Mouse (Mus musculus) kidney, postnatal 4 days (tissue): ENCODE measurements around the gene Nap1l4.
"Not testable (repeated sequence)": the region's sequence is repeated elsewhere in the genome, so short reads cannot be mapped to it uniquely, and the experiment has no call there.

Experiments
- DNase-seq, 2 experiments: peaks; one replicate each; pipeline ENCODE4 v3.0.0; 2021; ENCODE audit warnings: mixed read lengths in 2 of 2

Nap1l4 gene

DNA sequence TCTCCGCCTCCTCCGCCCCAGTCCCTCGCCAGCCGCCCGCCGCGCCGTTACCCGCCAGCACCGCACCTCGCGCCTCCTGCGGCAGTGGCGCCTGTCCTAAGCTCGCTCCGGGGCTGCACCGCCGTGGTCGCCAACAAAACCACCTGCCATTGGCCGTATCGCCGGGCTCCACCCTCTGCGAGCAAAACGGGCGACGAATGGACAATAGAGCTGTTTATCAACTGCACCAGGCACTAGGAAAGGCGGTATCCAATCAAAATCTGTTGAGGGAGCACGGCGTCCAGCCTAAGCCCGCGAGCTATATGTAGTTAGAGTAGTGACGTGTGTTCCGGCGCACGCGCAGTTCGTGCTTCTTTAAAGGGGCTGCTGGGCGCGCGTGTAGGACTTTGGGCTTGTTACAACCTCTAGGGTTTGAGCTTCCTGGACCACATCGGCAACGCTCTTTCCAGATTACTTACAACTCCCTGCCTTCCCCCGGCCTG is at the start of gene Nap1l4:
Gene Nap1l4 (minus strand): TSS at position 131 of the 482 bp plus-strand sequence.
- DNase-seq = peak; percentile 95 to 98

GRCm38 (mm10) chr7:143594865-143595264 is 46.0 kb upstream of the Nap1l4 start:
- DNase-seq = peak; percentile 43 to 61

- DNase-seq = no peak
These were observed 43.3 kb upstream of the Nap1l4 start for GRCm38 (mm10) chr7:143592255-143592654.

GRCm38 (mm10) chr7:143588006-143588405 is 39.1 kb upstream of the Nap1l4 start:
- no peak for DNase-seq

DNA sequence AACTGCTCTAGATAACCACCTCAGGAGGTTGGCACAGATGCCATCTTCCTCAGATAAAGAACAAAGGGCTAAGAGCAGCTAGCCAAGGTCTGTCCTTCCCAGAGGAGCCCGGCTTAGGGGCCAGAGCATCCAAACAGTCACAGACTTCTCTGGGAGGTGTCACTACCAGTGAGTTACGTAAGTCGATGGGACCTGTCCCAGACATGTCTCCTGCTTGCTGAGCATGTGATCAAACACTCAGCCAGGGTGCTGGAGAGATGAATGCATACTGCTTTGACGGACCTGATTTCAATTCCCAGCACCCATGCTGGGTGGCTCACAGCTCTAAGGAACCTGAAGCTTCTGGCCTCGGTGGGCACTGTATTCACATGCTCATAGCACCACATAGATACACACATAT is 38.7 kb upstream of the Nap1l4 start:
- DNase-seq = no peak

DNA sequence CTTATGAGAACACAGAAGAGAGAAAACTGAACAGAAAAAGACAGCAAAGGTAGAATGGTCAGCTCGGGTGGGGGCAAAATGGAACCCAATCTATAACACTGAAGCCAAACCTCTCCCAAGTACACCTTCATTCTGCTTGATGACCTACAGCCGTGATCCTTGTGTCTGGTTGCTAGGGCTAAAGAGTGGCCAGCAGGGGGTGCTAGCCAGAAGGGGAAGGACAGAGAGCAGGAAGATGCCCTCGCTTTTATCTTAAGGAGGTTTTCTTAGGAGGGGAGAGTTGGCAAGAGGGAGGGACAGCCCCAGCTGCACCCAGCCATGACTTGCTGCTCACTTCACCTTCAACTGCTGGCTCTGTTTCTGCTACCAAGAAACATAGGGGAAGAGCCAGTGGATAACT is 35.0 kb upstream of the Nap1l4 start:
- peak; percentile 87 for DNase-seq

DNA sequence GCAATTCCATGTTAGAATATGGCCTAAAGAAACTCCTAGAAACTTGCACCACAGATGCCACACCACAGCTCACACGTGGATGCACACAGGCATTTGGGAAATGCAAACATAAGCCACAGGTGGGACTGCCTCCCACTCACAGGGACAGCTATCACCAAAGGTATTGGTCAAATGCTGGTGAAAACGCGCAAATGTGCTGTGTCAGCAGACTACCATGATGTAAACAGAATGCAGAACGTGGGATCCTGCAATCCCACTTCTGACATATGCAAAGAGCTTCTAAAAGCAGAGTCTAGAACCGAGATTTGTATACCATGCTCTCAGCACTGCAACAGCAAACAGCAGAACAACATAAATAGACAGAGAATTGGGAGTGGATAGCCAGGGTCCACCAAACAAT is 34.1 kb upstream of the Nap1l4 start:
- no peak for DNase-seq

DNA sequence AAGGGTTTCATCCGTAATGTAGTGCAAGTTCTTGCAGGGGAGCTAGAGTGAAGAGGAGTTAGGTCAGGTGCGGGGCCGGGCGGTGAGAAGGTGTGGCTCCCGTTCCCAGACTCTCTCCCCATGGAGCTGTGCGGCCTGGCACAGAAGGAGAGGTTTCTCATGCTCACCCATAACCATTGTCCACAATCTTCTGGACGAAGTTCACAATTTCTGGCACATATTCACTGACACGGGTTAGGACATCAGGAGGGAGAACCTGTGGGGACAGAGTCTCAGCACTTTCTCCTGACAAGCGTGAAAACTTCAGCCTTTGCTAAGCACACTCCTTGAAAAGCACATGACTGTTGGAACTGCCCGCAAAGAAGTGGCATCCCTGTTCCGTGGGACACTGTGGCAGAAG is 26.8 kb upstream of the Nap1l4 start:
- DNase-seq = no peak

DNA sequence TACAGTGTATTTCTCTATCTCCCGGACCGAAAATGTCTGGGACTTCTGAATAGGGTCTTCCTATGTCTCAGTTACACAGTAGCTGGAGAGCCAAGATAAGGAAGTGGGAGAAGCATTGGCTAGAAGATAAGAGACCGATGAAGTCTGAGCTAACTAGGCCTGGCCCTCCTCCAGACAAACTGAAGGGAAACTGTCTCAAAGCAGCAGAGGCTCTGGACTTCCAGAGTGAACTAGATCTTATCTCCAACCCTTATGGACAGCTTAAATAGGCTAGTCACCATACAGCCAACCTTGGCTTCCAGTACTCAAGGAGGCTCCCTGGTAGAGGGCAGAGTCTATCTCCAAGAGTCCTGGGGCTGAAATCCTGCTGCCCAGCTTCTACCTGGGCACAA is 16.7 kb upstream of the Nap1l4 start:
- DNase-seq = no peak

- DNase-seq = no peak
These were observed 16.2 kb upstream of the Nap1l4 start for GRCm38 (mm10) chr7:143565015-143565647.

GRCm38 (mm10) chr7:143563787-143564186 is 14.9 kb upstream of the Nap1l4 start:
- no peak for DNase-seq

DNA sequence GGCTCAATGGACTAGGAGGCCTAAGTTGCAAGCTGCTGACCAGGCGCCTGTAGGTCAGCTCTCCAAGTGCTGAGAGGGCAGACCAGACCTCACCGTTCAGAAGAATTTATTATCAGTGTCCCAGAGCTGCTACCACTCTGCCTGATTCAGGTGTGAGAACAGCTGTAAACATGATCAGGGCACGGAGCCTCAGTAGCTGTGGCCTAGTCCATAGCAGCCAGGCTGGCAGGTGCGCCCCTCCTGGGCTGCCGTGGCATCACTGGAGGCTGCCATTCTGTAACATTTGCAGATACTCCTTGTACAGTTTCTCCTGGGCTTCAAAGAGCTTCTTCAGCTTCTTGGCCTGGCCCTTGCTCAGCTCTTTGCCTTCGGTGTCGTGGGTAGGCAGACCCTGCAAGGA is 8.7 kb upstream of the Nap1l4 start:
- no peak for DNase-seq

DNA sequence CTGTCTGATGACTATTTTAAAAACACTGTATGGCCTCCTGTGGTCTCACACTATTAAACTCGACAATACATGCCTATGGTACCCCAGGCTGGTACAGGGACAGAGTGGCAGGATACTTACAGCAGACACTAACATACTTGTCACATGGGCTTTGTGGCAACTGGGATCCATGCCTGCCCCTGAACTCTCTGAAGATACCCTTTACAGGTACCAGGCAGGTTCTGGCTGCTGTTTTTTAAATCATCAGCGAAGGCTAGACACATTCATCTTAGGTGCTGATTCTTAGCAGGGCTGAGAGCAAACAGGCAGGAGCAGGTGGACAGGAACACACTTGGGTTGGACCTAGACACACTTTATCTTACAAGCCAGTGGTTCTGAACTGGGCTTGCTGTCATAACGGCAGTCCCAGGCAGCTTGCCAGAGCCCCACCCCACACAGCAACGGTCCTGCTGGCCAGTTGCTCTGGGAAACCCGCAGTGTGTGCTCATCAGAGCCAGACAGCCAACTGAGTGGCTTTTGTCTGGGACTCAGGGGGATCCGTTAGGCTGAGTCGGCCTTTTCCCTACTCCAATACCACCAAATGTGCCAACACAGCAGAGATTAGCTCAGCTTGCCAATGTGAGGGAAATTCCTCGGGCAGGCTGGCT is 8.2 kb upstream of the Nap1l4 start:
- DNase-seq = peak; percentile 46 to 49

- DNase-seq = no peak
These were observed 798 bp upstream of the Nap1l4 start for GRCm38 (mm10) chr7:143549588-143550220.

DNA sequence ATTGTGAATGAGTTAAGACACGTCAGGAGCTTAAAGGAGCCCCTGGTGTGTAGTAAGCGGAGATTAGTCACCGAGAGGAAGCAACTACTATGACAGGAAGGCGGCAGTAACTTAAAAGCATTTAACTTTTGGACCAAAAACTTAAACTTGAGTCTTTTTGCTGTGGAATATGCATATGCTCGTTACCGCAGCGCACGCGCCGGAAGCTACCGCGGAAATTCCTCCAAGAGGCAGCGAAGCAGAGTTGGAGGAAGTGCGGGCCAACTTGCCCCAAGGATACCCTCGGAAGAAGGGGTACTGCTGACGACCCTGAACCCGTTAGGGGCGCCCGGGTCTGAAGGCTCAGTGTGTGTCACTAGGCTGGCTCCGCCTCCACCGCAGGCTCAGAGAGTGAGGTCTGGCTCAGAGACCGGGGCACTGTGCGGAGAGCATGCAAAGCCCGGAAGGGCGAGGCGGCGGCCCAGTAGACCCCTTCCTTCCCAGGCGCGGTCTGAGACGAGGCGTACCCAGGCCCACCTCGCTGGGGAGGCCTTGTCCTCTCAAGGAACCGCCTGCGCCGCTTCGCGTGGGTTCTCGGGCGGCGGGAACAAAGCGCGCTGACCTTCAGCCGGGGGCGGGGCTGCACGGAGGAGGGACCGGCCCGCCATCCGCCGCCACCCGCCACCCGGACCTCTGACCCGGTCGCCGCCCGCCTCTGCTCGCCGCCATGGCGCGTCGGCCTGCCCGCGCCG is 510 bp downstream of the Nap1l4 start:
- DNase-seq = no peak

DNA sequence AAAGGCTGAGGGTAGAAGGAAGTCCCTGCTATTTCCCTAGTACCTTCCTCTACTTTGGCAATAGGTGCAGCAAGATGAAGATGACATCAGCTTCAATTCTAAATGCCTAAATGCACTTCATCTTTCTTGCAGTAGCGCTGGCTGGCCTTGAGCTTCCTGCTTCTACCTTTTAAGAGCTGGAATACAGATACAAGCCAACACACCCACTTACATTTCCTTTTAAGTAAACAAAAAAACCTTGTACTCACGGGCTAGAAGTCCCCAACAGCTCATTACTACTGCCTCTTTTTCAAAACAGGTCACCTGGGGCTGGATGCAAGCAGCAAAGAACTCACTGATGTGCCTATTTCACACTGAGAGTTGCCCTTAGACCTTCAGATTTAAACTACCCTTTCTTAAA is 2.4 kb downstream of the Nap1l4 start:
- DNase-seq = no peak

DNA sequence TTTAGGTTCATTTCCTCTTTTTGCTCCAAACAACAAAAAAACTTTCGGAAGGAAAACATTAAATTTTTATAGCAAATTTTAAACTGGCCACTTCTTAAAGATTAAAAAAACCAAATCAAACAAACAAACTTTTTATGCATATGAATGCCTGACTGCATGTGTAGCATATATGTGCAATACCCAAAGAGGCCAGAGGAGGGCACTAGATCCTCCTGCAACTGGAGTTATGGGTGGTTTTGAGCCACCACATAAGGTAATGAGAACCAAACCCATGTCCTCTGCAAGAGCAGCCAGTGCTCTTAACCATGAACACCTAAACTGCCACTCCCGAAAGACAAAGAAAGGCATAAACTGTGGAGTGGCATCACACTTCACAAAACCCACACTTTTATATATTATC is 4.5 kb downstream of the Nap1l4 start:
- DNase-seq = peak; percentile 46 to 55

- DNase-seq = no peak
These were observed 10.2 kb downstream of the Nap1l4 start for GRCm38 (mm10) chr7:143538671-143539070.

GRCm38 (mm10) chr7:143538229-143538628 is 10.7 kb downstream of the Nap1l4 start:
- DNase-seq = not testable (repeated sequence)

DNA sequence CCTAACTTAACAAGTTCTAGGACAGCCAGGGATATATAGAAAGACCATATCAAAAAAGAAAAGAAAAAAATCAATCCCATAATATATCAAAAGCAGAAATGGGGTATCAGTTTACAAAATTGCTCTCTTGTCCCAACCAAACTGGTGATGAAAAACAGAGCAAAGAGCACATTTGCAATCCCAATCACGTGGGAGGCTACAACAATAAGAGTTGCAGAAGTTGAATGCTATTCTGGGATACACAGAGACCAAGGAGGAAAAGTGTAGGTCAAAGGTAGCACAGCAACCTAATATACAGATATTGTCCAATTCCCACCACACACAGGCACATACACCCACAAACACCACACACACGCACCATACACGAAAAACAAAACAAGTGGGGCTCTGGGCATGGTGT is 12.7 kb downstream of the Nap1l4 start:
- DNase-seq = no peak

DNA sequence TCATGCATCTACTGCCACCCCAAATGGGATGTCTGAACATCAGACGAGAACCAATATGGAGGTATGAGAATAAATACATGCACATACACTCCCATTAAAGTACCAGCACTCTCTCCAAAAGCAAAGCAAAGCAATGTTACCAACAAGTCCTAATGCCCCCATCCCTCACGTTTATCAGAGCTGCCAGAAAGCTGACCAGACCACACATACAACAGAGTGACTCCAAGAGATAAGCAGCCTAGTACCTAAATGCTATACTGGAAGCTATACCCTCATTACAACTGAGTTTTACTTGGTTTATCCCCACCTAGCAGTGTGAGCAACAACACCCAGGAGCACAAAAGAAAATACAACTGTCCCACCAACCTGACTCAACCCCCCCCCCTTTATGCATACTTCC is 15.6 kb downstream of the Nap1l4 start:
- no peak for DNase-seq

DNA sequence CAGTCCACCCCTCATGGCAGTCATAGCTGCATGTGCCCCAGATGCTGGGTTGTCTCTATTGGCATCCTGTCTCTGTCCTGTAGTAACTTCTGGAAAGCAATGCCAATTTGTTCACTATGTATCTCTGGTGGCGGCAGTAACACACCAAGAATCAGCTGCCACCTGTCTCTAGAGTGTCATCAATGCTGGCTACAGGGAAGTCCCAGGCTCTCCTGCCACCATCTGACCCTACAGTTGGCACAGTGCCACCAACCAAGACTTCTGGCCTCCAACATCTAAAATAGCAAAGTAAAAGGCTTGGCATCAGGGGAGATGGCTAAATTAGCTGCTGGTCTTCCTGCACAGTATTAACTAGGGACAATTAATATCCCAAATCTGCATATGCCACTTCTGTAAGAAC is 16.5 kb downstream of the Nap1l4 start:
- no peak for DNase-seq

DNA sequence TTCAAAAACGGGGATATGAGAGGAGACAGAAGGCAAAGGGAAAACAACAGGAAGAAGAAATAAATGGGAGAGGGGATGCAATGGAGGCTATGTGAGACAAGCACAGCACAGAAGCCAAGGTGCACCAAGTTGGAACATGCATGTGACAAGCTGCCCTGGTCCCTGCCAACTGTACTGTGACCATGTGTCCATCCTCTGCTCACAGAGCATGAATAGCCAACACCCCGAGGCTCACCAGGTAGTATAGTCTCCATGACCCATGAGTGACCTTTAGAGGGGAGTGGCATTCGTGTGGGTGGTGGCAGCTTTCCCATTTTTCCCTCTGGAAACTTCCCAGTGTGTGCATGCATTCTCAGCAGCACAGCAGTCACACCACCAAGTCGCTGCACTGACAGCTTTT is 29.6 kb downstream of the Nap1l4 start:
- DNase-seq = no peak

GRCm38 (mm10) chr7:143514416-143514768 is 34.5 kb downstream of the Nap1l4 start:
- no peak for DNase-seq
